Mouse (Mus musculus): ENCODE results near the gene Kbtbd6. TPM values are rescaled to one million over a fixed set of nuclear protein-coding genes. Genes with fewer than 3 reads are reported as not detected.
"Not testable (repeated sequence)": the region's sequence is repeated elsewhere in the genome, so short reads cannot be mapped to it uniquely, and the experiment has no call there.

The Kbtbd6 gene
- 3.9 TPM in 2 replicates for polyA plus RNA-seq (2016; fragmentation: Nextera tagmentation; extraction: Ambion mirVana)

DNA sequence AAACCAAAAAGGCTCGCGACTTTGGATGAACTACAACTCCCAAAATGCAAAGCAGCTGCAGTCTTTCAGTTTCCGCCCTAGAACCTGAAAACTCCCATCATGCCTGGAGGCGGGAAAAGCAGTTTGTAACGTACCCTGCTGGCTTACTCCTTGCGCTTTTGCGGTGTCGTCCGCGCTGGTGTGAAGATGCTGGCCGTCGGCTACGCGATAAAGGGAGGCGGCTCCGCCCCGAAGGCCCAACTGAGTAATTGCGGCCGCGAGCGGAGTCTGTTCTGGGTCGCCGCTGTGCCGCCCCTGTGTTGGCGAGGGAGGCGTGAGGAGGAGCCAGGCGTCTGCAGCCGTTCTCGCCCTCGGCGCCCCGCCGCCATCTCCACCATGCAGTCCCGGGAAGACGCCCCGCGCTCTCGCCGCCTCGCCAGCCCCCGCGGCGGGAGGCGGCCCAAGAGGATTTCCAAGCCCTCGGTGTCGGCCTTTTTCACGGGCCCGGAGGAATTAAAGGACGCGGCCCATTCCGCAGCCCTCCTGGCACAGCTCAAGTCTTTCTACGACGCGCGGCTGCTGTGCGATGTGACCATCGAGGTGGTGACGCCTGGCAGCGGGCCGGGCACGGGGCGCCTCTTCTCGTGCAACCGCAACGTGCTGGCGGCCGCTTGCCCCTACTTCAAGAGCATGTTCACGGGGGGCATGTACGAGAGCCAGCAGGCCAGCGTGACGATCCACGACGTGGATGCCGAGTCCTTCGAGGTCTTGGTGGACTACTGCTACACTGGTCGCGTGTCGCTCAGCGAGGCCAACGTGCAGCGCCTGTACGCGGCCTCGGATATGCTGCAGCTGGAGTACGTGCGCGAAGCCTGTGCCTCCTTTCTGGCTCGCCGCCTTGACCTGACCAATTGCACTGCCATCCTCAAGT lies at the start of gene Kbtbd6:
Gene Kbtbd6 (plus strand): TSS at position 155 of the 910 bp plus-strand sequence.
- Histone ChIP-seq H3K27ac (peak within 1 kb of the TSS; percentile 95), H3K9ac (peak within 1 kb of the TSS; percentile 76), H3K4me3 (peak within 1 kb of the TSS; percentile 65), H3K4me2 (peak within 1 kb of the TSS; percentile 78), H3K4me1 (peaks cover 35% of the 10 kb centered on the region)
- H3K27me3 ChIP-seq (replicated peaks); H3K36me3 ChIP-seq; H3K9me3 ChIP-seq (replicated peaks): not testable (repeated sequence)
- peak; percentile 93 for ATAC-seq
- WGBS (ENCODE audit: insufficient replicate concordance): 25% methylated on average over 46 of the region's 89 CpGs

DNA sequence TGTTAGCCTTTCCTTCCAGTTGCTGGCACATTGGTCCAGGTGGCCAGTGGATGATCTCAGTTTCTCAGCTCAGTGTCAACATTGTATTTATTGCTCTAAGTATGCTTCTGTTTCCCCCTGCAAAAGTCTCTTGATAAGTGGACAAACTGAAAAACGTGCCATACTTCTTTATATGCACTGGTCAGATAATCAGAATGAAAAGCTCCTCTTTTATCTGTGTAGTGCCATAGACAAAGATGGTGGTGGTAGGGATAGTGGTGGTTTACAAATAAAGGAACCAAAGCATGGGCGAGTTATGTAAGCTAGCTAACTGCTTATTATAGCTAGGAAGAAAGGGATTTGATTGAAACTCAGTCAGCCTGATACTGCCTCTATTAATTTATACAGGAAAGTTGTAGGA lies 44.0 kb upstream of the Kbtbd6 start:
- Histone ChIP-seq H3K9ac (no peak overlapping the region), H3K27ac (no peak overlapping the region), H3K4me2 (no peak overlapping the region), H3K27me3 (replicated peaks) (no peaks in the 10 kb centered on the region), H3K4me1 (peaks cover 9% of the 10 kb centered on the region; the same call in 1 of the 2 replicates), H3K4me3 (no peak overlapping the region), H3K9me3 (replicated peaks) (no peaks in the 10 kb centered on the region), H3K36me3 (peaks cover 13% of the 10 kb centered on the region)
- 40% methylated on average over 2 of the region's 2 CpGs for WGBS (ENCODE audit: insufficient replicate concordance)
- no peak for ATAC-seq

- Histone ChIP-seq H3K27ac (no peak overlapping the region), H3K9me3 (replicated peaks) (no peaks in the 10 kb centered on the region), H3K4me3 (no peak overlapping the region), H3K4me2 (no peak overlapping the region), H3K4me1 (peaks cover 9% of the 10 kb centered on the region; the same call in 1 of the 2 replicates), H3K9ac (no peak overlapping the region), H3K36me3 (peaks cover 17% of the 10 kb centered on the region), H3K27me3 (replicated peaks) (no peaks in the 10 kb centered on the region)
- 76% methylated on average over 6 of the region's 6 CpGs for WGBS (ENCODE audit: insufficient replicate concordance)
- no peak for ATAC-seq
Measured at GRCm38 (mm10) chr14:79409278-79409830, 42.3 kb upstream of the Kbtbd6 start.

DNA sequence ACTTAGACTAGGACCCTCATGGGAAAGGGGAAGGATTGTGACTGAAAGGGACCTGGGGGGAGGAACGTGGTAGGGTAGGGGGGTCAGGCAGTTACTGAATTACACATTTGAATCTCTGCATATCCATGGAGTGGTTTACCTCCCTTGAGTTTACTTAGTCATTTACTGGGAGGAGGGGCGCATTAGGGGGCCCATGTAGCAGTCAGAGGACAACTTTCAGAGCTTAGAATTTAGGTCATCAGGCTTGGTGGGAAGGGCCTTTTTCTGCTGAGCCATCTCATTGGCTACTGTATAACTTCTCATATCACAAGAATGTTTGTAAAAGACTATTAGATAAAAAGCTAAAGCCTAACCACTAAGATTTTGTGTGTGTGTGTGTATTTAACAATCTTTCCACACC lies 41.0 kb upstream of the Kbtbd6 start:
- no peak overlapping the region for H3K4me3 ChIP-seq
- H3K27me3 ChIP-seq (replicated peaks): no peaks in the 10 kb centered on the region
- H3K27ac ChIP-seq: no peak overlapping the region
- peaks cover 17% of the 10 kb centered on the region for H3K36me3 ChIP-seq
- H3K4me2 ChIP-seq: no peak overlapping the region
- no peak overlapping the region for H3K9ac ChIP-seq
- no peaks in the 10 kb centered on the region for H3K9me3 ChIP-seq (replicated peaks)
- ATAC-seq: no peak
- peaks cover 9% of the 10 kb centered on the region; the same call in 1 of the 2 replicates for H3K4me1 ChIP-seq
- WGBS (ENCODE audit: insufficient replicate concordance): 62% methylated on average over 2 of the region's 2 CpGs

DNA sequence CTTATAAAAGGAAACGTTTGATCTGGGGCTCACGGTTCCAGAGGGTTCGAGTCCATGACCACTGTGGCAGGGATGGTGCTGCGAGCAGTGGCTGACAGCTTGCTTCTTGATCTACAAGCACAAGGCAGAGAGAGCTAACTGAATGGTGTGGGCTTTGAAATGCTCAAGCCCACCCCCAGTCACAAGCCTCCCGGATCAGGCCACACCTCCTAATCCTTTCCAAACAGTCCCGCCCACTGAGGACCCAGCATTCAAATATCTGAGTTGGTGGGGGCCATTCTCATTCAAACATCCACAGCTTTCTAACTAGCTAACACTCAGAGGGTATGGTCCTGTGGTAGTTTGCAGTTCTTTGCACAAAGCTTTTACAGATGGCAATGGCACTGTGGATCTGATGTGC lies 38.5 kb upstream of the Kbtbd6 start:
- Histone ChIP-seq H3K4me1 (peaks cover 4% of the 10 kb centered on the region; the same call in 1 of the 2 replicates), H3K27ac (no peak overlapping the region), H3K9me3 (replicated peaks) (no peaks in the 10 kb centered on the region), H3K4me2 (no peak overlapping the region), H3K27me3 (replicated peaks) (no peaks in the 10 kb centered on the region), H3K9ac (no peak overlapping the region), H3K4me3 (no peak overlapping the region), H3K36me3 (peaks cover 20% of the 10 kb centered on the region)
- 86% methylated on average over 6 of the region's 6 CpGs for WGBS (ENCODE audit: insufficient replicate concordance)
- no peak for ATAC-seq

GRCm38 (mm10) chr14:79420083-79420685 lies 31.5 kb upstream of the Kbtbd6 start:
- no peak overlapping the region for H3K4me2 ChIP-seq
- ATAC-seq: no peak
- no peaks in the 10 kb centered on the region for H3K4me1 ChIP-seq
- H3K36me3 ChIP-seq: peaks cover 7% of the 10 kb centered on the region; the same call in 1 of the 2 replicates
- no peak overlapping the region for H3K9ac ChIP-seq
- no peaks in the 10 kb centered on the region for H3K9me3 ChIP-seq (replicated peaks)
- H3K27me3 ChIP-seq (replicated peaks): no peaks in the 10 kb centered on the region
- WGBS (ENCODE audit: insufficient replicate concordance): 74% methylated on average over 20 of the region's 20 CpGs
- H3K27ac ChIP-seq: no peak overlapping the region
- no peak overlapping the region for H3K4me3 ChIP-seq

- under 1% methylated on average over 44 of the region's 44 CpGs for WGBS (ENCODE audit: insufficient replicate concordance)
- Histone ChIP-seq H3K27ac (peak within 1 kb of the TSS; percentile 95), H3K4me1 (peaks cover 14% of the 10 kb centered on the region), H3K9ac (peak within 1 kb of the TSS; percentile 69), H3K4me3 (peak within 1 kb of the TSS; percentile 60), H3K9me3 (replicated peaks) (no peaks in the 10 kb centered on the region), H3K4me2 (peak within 1 kb of the TSS; percentile 62), H3K36me3 (peaks cover 11% of the 10 kb centered on the region), H3K27me3 (replicated peaks) (no peaks in the 10 kb centered on the region)
- peak; percentile 100 for ATAC-seq
Measured at GRCm38 (mm10) chr14:79425979-79426729, 25.5 kb upstream of the Kbtbd6 start, which contains the start of gene Kbtbd7. Gene Kbtbd7 (plus strand): TSS chr14:79426511.

DNA sequence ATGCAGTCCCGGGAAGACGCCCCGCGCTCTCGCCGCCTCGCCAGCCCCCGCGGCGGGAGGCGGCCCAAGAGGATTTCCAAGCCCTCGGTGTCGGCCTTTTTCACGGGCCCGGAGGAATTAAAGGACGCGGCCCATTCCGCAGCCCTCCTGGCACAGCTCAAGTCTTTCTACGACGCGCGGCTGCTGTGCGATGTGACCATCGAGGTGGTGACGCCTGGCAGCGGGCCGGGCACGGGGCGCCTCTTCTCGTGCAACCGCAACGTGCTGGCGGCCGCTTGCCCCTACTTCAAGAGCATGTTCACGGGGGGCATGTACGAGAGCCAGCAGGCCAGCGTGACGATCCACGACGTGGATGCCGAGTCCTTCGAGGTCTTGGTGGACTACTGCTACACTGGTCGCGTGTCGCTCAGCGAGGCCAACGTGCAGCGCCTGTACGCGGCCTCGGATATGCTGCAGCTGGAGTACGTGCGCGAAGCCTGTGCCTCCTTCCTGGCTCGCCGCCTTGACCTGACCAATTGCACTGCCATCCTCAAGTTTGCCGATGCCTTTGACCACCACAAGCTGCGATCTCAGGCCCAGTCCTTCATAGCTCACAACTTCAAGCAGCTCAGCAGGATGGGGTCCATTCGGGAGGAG lies 24.8 kb upstream of the Kbtbd6 start:
- Histone ChIP-seq H3K27ac (peak overlapping the region; percentile 95), H3K4me1 (peaks cover 14% of the 10 kb centered on the region), H3K4me2 (peak overlapping the region; percentile 62), H3K9ac (peak overlapping the region; percentile 69), H3K4me3 (peak overlapping the region; percentile 60), H3K36me3 (peaks cover 11% of the 10 kb centered on the region)
- not testable (repeated sequence) for H3K27me3 ChIP-seq (replicated peaks); H3K9me3 ChIP-seq (replicated peaks)
- ATAC-seq: peak; percentile 44
- WGBS (ENCODE audit: insufficient replicate concordance): 52% methylated on average over 7 of the region's 59 CpGs

GRCm38 (mm10) chr14:79434068-79434467 lies 17.6 kb upstream of the Kbtbd6 start:
- Histone ChIP-seq H3K4me1 (no peaks in the 10 kb centered on the region), H3K4me2 (no peak overlapping the region), H3K36me3 (no peaks in the 10 kb centered on the region), H3K27me3 (replicated peaks) (no peaks in the 10 kb centered on the region), H3K9ac (no peak overlapping the region), H3K9me3 (replicated peaks) (no peaks in the 10 kb centered on the region), H3K4me3 (no peak overlapping the region), H3K27ac (no peak overlapping the region)
- WGBS (ENCODE audit: insufficient replicate concordance): 73% methylated on average over 1 of the region's 1 CpGs
- no peak for ATAC-seq

GRCm38 (mm10) chr14:79440655-79441054 lies 11.0 kb upstream of the Kbtbd6 start:
- no peak overlapping the region for H3K4me3 ChIP-seq
- no peak overlapping the region for H3K27ac ChIP-seq
- H3K9me3 ChIP-seq (replicated peaks): peaks cover 6% of the 10 kb centered on the region; the same call in 1 of the 2 replicates
- peaks cover 5% of the 10 kb centered on the region; the same call in 1 of the 2 replicates for H3K4me1 ChIP-seq
- peaks cover 7% of the 10 kb centered on the region for H3K27me3 ChIP-seq (replicated peaks)
- 73% methylated on average over 2 of the region's 2 CpGs for WGBS (ENCODE audit: insufficient replicate concordance)
- H3K4me2 ChIP-seq: no peak overlapping the region
- H3K36me3 ChIP-seq: no peaks in the 10 kb centered on the region
- ATAC-seq: no peak
- H3K9ac ChIP-seq: no peak overlapping the region

DNA sequence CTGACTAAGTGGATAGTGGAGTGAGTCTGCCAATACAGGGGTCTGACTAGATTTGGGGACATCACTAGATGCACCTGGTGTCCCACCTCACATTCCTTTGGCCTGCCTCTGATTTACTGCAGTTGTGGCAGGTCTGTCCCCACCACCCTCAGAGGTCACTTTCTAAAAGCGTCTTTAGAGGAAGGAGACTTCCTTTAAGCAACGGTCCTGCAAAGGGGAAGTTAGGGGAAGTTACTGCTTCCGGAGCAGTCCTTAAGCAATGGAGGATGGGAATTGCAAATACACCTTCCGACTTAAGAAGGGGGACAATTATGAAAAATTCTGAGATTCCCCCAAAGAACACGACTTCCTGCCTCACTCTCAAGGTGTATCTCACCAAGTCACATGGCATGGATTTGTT lies 10.2 kb upstream of the Kbtbd6 start:
- whole genome bisulfite sequencing (ENCODE audit: insufficient replicate concordance): 29% methylated on average over 5 of the region's 5 CpGs
- ATAC-seq: no peak

More for the DNA sequence above, 10.2 kb upstream of the Kbtbd6 start:
- H3K27ac ChIP-seq: no peak overlapping the region
- H3K9me3 ChIP-seq (replicated peaks): peaks cover 6% of the 10 kb centered on the region; the same call in 1 of the 2 replicates
- H3K4me2 ChIP-seq: no peak overlapping the region
- H3K4me3 ChIP-seq: no peak overlapping the region
- no peaks in the 10 kb centered on the region for H3K36me3 ChIP-seq
- peaks cover 5% of the 10 kb centered on the region; the same call in 1 of the 2 replicates for H3K4me1 ChIP-seq
- no peak overlapping the region for H3K9ac ChIP-seq
- H3K27me3 ChIP-seq (replicated peaks): peaks cover 7% of the 10 kb centered on the region

Data from liver, embryonic 12.5 days (tissue).